Mouse (Mus musculus) heart, adult 18-20 months (tissue): Measurements from ENCODE around the gene Lrrk1. TPM values are rescaled to one million over a fixed set of nuclear protein-coding genes. Genes with fewer than 3 reads are reported as not detected.

Source experiments
- DNase-seq, 2 experiments: peaks; one replicate each; pipeline ENCODE4 v3.0.0; 2021 to 2022; ENCODE audit warnings: mixed read lengths in 1 of 2
- total RNA-seq, 2 experiments: library from RNA; stranded (reverse); gene quantifications; 2 replicates each; pipeline ENCODE4 v1.2.3; 2021

The Lrrk1 gene
- total RNA-seq, 2 experiments from 2014 or later = 9.6 to 10.1 TPM

GRCm38 (mm10) chr7:66339625-66340024, 48.5 kb downstream of the Lrrk1 start:
- peak; percentile 52 to 71 for DNase-seq

DNA sequence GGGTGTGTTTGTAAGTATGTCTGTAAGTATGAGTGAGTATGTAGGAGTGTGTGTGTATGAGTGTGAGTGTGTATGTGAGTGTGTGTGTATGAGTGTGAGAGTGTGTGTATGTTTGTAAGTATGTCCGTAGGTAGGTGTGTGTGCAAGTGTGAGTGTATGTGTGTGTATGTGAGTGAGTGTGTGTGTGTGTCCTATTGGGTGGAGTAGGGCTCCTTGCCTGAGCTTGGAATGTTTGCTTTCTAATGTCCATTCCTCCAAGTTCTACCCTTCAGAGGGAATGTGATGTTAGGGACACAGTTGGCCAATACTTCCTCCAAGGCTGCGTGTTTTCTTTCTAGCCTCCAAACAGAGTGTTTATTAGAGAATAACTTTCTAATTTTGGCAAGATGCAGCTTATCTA, 51.2 kb downstream of the Lrrk1 start:
- DNase-seq = no peak

GRCm38 (mm10) chr7:66333906-66334500, 54.1 kb downstream of the Lrrk1 start:
- DNase-seq = no peak

DNA sequence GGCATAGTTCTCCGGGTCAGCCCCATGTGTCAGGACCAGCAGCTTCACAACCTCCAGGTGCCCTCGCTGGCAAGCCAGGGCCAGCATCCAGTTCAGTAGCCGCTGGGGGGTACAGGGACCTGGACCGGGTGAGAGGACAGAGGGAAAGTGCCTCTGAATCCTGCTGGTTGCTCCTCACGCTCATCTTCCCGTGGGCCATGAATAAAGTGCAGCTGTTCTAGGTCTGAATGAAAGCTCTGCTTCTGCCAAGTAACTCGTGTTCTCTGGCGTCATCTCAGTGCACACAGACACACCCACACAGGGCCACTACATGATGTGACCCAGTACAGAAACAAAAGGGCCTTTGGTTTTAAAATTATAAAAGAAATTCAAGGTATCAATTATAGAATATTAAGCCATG, 55.8 kb downstream of the Lrrk1 start:
- DNase-seq = peak; percentile 54 to 69

DNA sequence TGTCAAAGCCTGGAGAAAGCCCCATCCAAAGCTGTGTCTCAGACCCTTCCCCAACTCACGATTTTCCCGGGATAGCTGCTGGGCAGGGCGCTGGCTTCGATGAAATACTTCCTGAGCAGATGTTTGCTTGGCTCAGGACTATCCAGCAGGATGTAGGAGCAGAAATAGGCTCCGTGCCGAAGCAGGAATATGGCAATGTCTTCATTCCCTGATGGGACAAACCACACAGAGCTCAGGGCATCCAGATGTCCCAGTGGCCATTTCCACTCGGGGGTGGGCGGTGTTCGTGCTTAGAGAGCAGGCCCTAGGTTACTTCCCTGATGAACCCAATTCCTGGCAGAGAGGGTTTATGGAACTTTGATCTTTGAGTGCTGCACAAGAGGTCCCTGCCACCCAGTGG, 57.5 kb downstream of the Lrrk1 start:
- DNase-seq = peak; percentile 46 to 71

GRCm38 (mm10) chr7:66327516-66327915, 60.6 kb downstream of the Lrrk1 start:
- peak in 1 of 2 experiments; percentile 1 for DNase-seq

- DNase-seq = peak in 1 of 2 experiments; percentile 32
Observed at GRCm38 (mm10) chr7:66325419-66326053, 62.6 kb downstream of the Lrrk1 start.

DNA sequence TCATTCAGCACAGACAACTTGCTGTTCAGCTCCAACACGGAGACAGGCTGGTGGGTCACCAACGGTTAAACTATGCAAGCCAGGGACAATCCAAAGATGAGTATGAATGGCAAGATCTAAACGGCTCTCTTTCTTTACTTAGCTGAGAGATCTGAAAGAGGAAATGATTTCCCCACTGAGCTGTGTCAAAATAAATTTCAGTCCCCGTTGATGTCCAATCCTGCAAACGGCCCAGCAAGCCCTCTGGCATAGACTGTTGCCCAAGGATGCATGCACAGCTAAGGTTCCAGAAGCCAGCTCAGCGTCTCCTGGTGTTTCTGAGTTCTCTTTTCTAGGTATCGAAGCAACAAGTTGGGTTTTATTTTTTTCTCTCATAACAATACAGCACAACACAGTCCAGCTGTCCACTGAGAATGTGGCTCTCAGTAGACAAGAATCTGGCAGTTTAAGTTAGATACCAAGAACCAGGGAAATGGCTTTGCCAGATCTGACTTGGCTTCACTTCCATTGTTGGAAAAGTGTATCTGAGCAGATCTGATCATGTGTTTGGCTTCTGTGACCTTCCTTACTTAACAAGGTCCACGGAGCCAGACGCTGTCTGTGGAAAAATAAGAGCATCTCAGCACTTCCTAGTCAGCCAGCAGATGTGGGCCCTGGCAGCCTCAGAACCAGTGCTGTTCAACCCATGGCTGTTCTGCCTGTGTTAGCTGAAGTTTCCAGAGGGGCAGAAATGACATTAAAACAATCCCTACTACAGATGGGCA, 64.7 kb downstream of the Lrrk1 start:
- DNase-seq = peak; percentile 53 to 74

DNA sequence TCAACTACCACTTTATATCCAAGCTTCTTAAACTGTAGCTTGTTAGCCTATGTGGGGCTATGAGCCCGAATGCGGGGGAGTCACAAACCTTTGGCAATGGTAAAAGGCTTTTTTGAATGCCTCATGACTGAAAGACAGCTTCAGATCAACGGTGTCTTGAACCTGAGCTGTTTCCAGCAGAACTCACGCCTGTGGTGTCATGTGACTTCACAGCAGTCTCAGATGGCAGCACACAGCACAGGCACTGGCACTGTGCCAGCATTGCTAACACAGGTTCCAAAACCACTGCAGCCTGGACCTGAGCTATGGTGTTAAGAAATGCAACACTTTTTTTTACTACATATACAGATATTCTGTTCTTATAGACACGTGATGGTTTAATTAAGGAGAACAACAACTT, 67.2 kb downstream of the Lrrk1 start:
- DNase-seq = peak in 1 of 2 experiments; percentile 26

DNA sequence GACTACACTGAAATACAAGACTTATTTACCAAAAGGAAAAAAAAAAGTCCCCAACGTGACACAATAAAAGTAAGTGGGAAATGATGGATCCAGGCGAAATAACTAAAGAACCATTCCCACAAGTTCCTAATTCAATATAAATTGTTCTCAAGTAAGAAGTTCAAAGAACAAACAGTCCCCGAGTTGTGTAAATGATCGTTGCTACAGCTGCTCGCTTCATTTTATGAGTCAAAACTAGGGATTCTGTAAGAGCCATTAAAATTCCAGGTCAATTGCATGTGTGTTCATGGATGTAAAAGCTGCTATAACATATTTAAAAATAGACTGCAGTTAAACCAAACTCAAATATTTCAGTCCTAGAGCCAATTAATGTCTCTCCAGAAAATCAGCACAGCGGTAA, 70.0 kb downstream of the Lrrk1 start:
- no peak for DNase-seq

GRCm38 (mm10) chr7:66310670-66311656, 77.2 kb downstream of the Lrrk1 start:
- DNase-seq = peak; percentile 83 to 84

- peak; percentile 72 to 80 for DNase-seq
Observed at GRCm38 (mm10) chr7:66309950-66310669, 78.0 kb downstream of the Lrrk1 start.

- peak; percentile 64 to 81 for DNase-seq
Observed at GRCm38 (mm10) chr7:66309240-66309949, 78.8 kb downstream of the Lrrk1 start.

- no peak for DNase-seq
Observed at GRCm38 (mm10) chr7:66308581-66309239, 79.4 kb downstream of the Lrrk1 start.

DNA sequence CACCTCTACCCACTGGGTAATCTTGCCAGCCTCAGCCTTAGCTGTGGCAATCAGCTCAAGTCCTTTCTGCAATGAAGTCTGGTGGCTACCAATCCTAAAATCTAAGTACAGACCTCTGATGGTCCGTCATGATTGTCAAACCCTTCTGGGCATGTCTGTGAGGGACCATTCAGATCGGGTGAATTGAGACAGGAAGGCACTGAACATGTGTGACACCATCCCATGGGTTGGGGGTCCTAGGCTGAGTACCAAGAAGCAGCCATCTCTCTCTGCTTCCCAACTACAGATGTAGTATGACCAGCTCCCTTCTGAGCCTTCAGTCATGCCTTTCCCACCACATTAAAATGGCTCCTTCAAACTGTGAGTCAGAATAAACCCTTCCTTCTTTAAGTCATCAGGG, 80.4 kb downstream of the Lrrk1 start:
- no peak for DNase-seq

DNA sequence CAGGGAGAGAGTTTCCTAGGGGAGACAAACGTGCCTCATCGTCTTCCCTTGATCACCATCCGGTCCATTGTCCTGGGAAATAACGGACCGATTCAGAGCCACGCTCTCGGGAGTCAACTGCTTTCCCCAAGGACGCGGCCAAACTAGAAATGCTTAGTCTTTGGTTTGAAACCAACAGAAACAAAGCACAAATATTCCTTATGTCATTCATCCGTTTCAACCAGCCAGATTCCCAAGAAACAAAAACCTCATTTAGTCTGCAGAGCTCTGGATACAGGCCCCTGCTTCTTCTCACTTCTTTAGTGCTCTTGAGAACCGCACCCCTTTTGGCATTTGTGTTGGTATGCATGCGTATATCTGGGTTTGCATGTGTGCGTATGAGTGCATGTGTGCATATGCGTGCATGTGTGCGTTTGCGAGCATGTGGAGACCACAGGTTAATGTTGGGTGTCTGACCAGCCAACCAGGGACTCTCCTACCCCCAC, 82.4 kb downstream of the Lrrk1 start:
- DNase-seq = peak in 1 of 2 experiments; percentile 45

DNA sequence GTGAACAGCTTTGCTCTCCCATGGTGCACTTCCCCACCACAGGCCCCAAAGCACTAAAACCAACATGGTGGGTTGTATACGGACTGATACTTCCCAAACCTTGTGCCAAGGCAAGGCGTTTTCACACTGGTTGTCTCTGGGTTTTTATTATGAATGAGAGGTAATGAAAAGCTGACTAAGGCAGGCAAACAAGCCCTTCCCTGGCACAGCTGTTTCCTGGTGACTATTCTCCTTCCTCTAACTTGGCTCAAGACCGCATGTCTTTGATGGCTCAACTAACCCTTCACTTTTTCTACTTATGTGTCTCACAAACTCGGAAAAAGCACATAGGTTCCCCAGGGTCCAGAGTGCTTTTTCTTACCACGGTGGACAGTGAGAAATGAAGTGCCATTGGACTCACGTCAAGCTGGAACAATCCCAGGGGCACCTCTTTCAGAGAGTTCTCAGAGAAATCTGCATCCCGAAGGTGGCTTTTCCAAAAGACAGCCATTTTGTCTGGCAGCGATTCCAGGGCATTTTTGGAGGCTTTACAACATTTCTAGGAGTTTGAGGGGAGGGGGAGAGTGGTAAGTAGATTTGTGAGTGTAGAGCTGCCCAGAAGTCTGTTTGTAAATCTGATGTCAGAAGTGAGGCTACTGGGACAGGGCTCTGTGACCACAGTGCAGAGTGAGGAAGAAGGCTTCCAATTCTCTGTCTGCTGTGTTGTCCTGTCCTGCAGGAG, 83.0 kb downstream of the Lrrk1 start:
- DNase-seq = no peak

DNA sequence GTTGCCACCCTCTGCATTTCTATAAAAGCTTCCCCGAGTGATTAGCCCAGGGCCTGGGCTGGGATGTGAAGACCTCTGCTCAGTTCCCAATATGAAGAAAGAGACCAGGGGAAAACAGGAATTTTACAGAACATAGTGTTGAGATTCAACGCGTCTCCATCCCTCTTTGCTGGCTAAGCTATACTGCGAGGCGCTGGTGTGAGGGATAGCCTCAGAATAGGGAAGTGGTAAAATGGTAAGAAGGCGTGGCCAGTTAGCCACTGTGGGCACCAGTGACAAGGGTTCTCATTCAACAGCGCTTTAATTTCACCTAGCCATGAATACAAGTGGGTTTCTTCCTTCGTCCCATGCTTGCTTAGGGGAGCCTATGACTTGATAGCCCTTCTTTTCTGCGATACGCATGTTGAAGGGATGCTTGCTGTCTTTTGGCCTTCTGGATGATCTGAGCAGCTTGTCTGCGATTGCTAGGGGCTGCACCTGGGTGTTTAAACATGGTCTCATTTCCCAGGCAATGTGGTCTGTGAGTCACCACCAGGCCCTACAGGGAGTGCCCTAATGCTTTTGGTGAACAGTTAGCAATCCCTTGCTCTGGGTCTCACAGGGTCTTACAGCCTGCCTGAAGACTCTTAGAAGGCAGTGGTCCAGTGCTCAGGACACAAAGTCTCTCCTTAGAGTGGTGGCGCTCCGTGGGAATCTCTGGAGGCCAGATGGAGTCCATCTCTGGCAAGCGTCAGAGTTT, 84.1 kb downstream of the Lrrk1 start:
- peak in 1 of 2 experiments; percentile 41 for DNase-seq
